Mouse (Mus musculus): ENCODE measurements around the gene Dis3l2. TPM values are rescaled to one million over a fixed set of nuclear protein-coding genes. Genes with fewer than 3 reads are reported as not detected.
A peak's percentile ranks its signal among the peaks of the same experiment; 100 is the strongest.

Dis3l2 gene
- polyA plus RNA-seq, 1 experiment from 2014 or later = 42.7 TPM

- no peak overlapping the region for H3K9ac ChIP-seq (ENCODE audit: low read depth, low read length)
- H3K27me3 ChIP-seq (ENCODE audit: control insufficient read depth, insufficient read depth, low read depth, low read length) = no peaks in the 10 kb centered on the region
- no peak overlapping the region for H3K27ac ChIP-seq (ENCODE audit: low read length)
- 0 out of 2 replicates have a peak, but pooled peaks have one; percentile 41 for ATAC-seq
- WGBS = 27% methylated on average over 3 of the region's 3 CpGs
- H3K4me2 ChIP-seq (ENCODE audit: low read length) = no peak overlapping the region
- H3K4me1 ChIP-seq (ENCODE audit: control insufficient read depth, insufficient read depth, low read length) = no peaks in the 10 kb centered on the region
- no peaks in the 10 kb centered on the region for H3K9me3 ChIP-seq (replicated peaks; ENCODE audit: control insufficient read depth, low read length, poor library complexity, severe bottlenecking)
- no peak overlapping the region for H3K4me3 ChIP-seq (ENCODE audit: low read depth, low read length)
- no peaks in the 10 kb centered on the region for H3K36me3 ChIP-seq (ENCODE audit: control insufficient read depth, insufficient read depth, low read length)
Measured at GRCm38 (mm10) chr1:87041119-87041518, 337.5 kb downstream of the Dis3l2 start.

- Histone ChIP-seq H3K36me3 (ENCODE audit: control insufficient read depth, insufficient read depth, low read length) (0 out of 2 replicates have a peak, but pooled peaks cover 2% of the 10 kb centered on the region), H3K27ac (ENCODE audit: low read length) (no peak overlapping the region), H3K4me2 (ENCODE audit: low read length) (no peak overlapping the region), H3K9ac (ENCODE audit: low read depth, low read length) (no peak overlapping the region), H3K9me3 (replicated peaks; ENCODE audit: control insufficient read depth, low read length, poor library complexity, severe bottlenecking) (no peaks in the 10 kb centered on the region), H3K27me3 (ENCODE audit: control insufficient read depth, insufficient read depth, low read depth, low read length) (no peaks in the 10 kb centered on the region), H3K4me3 (ENCODE audit: low read depth, low read length) (no peak overlapping the region), H3K4me1 (ENCODE audit: control insufficient read depth, insufficient read depth, low read length) (no peaks in the 10 kb centered on the region)
- ATAC-seq = peak; percentile 80
- WGBS = 0% methylated on average over 1 of the region's 1 CpGs
Measured at GRCm38 (mm10) chr1:87041814-87042438, 338.3 kb downstream of the Dis3l2 start.

- Histone ChIP-seq H3K27ac (ENCODE audit: low read length) (no peak overlapping the region), H3K4me2 (ENCODE audit: low read length) (no peak overlapping the region), H3K4me3 (ENCODE audit: low read depth, low read length) (no peak overlapping the region), H3K4me1 (ENCODE audit: control insufficient read depth, insufficient read depth, low read length) (no peaks in the 10 kb centered on the region), H3K9me3 (replicated peaks; ENCODE audit: control insufficient read depth, low read length, poor library complexity, severe bottlenecking) (no peaks in the 10 kb centered on the region), H3K36me3 (ENCODE audit: control insufficient read depth, insufficient read depth, low read length) (peaks cover 3% of the 10 kb centered on the region; the same call in 1 of the 2 replicates), H3K9ac (ENCODE audit: low read depth, low read length) (no peak overlapping the region), H3K27me3 (ENCODE audit: control insufficient read depth, insufficient read depth, low read depth, low read length) (no peaks in the 10 kb centered on the region)
- ATAC-seq = peak; percentile 31; the same call in 1 of the 2 replicates
- 46% methylated on average over 3 of the region's 3 CpGs for WGBS
Measured at GRCm38 (mm10) chr1:87050072-87050471, 346.5 kb downstream of the Dis3l2 start.

- Histone ChIP-seq H3K27ac (ENCODE audit: low read length) (no peak overlapping the region), H3K4me2 (ENCODE audit: low read length) (no peak overlapping the region), H3K27me3 (ENCODE audit: control insufficient read depth, insufficient read depth, low read depth, low read length) (no peaks in the 10 kb centered on the region), H3K9ac (ENCODE audit: low read depth, low read length) (no peak overlapping the region), H3K4me3 (ENCODE audit: low read depth, low read length) (no peak overlapping the region), H3K36me3 (ENCODE audit: control insufficient read depth, insufficient read depth, low read length) (peaks cover 3% of the 10 kb centered on the region; the same call in 1 of the 2 replicates), H3K9me3 (replicated peaks; ENCODE audit: control insufficient read depth, low read length, poor library complexity, severe bottlenecking) (no peaks in the 10 kb centered on the region), H3K4me1 (ENCODE audit: control insufficient read depth, insufficient read depth, low read length) (no peaks in the 10 kb centered on the region)
- no peak for ATAC-seq
- 83% methylated on average over 1 of the region's 1 CpGs for WGBS
Measured at GRCm38 (mm10) chr1:87050700-87051099, 347.1 kb downstream of the Dis3l2 start.

GRCm38 (mm10) chr1:87051369-87051768, 347.8 kb downstream of the Dis3l2 start:
- WGBS = 80% methylated on average over 4 of the region's 4 CpGs
- H3K36me3 ChIP-seq (ENCODE audit: control insufficient read depth, insufficient read depth, low read length) = peaks cover 3% of the 10 kb centered on the region; the same call in 1 of the 2 replicates
- H3K27ac ChIP-seq (ENCODE audit: low read length) = no peak overlapping the region
- H3K9me3 ChIP-seq (replicated peaks; ENCODE audit: control insufficient read depth, low read length, poor library complexity, severe bottlenecking) = no peaks in the 10 kb centered on the region
- H3K4me1 ChIP-seq (ENCODE audit: control insufficient read depth, insufficient read depth, low read length) = no peaks in the 10 kb centered on the region
- no peak overlapping the region for H3K4me3 ChIP-seq (ENCODE audit: low read depth, low read length)
- no peaks in the 10 kb centered on the region for H3K27me3 ChIP-seq (ENCODE audit: control insufficient read depth, insufficient read depth, low read depth, low read length)
- no peak for ATAC-seq
- no peak overlapping the region for H3K9ac ChIP-seq (ENCODE audit: low read depth, low read length)
- H3K4me2 ChIP-seq (ENCODE audit: low read length) = no peak overlapping the region

- Histone ChIP-seq H3K9ac (ENCODE audit: low read depth, low read length) (no peak overlapping the region), H3K36me3 (ENCODE audit: control insufficient read depth, insufficient read depth, low read length) (no peaks in the 10 kb centered on the region; the same call in 1 of the 2 replicates), H3K4me1 (ENCODE audit: control insufficient read depth, insufficient read depth, low read length) (no peaks in the 10 kb centered on the region), H3K27me3 (ENCODE audit: control insufficient read depth, insufficient read depth, low read depth, low read length) (no peaks in the 10 kb centered on the region), H3K4me2 (ENCODE audit: low read length) (no peak overlapping the region), H3K27ac (ENCODE audit: low read length) (no peak overlapping the region), H3K9me3 (replicated peaks; ENCODE audit: control insufficient read depth, low read length, poor library complexity, severe bottlenecking) (no peaks in the 10 kb centered on the region), H3K4me3 (ENCODE audit: low read depth, low read length) (no peak overlapping the region)
- no peak for ATAC-seq
- WGBS = 83% methylated on average over 4 of the region's 4 CpGs
Measured at GRCm38 (mm10) chr1:87057075-87057474, 353.5 kb downstream of the Dis3l2 start.

GRCm38 (mm10) chr1:87059042-87059665, 355.5 kb downstream of the Dis3l2 start:
- Histone ChIP-seq H3K9ac (ENCODE audit: low read depth, low read length) (no peak overlapping the region), H3K4me1 (ENCODE audit: control insufficient read depth, insufficient read depth, low read length) (no peaks in the 10 kb centered on the region), H3K4me2 (ENCODE audit: low read length) (no peak overlapping the region), H3K27ac (ENCODE audit: low read length) (no peak overlapping the region), H3K27me3 (ENCODE audit: control insufficient read depth, insufficient read depth, low read depth, low read length) (no peaks in the 10 kb centered on the region), H3K36me3 (ENCODE audit: control insufficient read depth, insufficient read depth, low read length) (no peaks in the 10 kb centered on the region), H3K4me3 (ENCODE audit: low read depth, low read length) (no peak overlapping the region), H3K9me3 (replicated peaks; ENCODE audit: control insufficient read depth, low read length, poor library complexity, severe bottlenecking) (no peaks in the 10 kb centered on the region; the same call in 1 of the 2 replicates)
- WGBS = 82% methylated on average over 8 of the region's 8 CpGs
- ATAC-seq = no peak

GRCm38 (mm10) chr1:87060913-87061312, 357.3 kb downstream of the Dis3l2 start:
- Histone ChIP-seq H3K36me3 (ENCODE audit: control insufficient read depth, insufficient read depth, low read length) (no peaks in the 10 kb centered on the region), H3K4me2 (ENCODE audit: low read length) (no peak overlapping the region), H3K27ac (ENCODE audit: low read length) (no peak overlapping the region), H3K27me3 (ENCODE audit: control insufficient read depth, insufficient read depth, low read depth, low read length) (no peaks in the 10 kb centered on the region), H3K9me3 (replicated peaks; ENCODE audit: control insufficient read depth, low read length, poor library complexity, severe bottlenecking) (no peaks in the 10 kb centered on the region; the same call in 1 of the 2 replicates), H3K4me3 (ENCODE audit: low read depth, low read length) (no peak overlapping the region), H3K4me1 (ENCODE audit: control insufficient read depth, insufficient read depth, low read length) (no peaks in the 10 kb centered on the region), H3K9ac (ENCODE audit: low read depth, low read length) (no peak overlapping the region)
- no peak for ATAC-seq

GRCm38 (mm10) chr1:87070720-87071119, 367.1 kb downstream of the Dis3l2 start:
- H3K27me3 ChIP-seq (ENCODE audit: control insufficient read depth, insufficient read depth, low read depth, low read length) = no peaks in the 10 kb centered on the region
- no peaks in the 10 kb centered on the region for H3K36me3 ChIP-seq (ENCODE audit: control insufficient read depth, insufficient read depth, low read length)
- H3K4me1 ChIP-seq (ENCODE audit: control insufficient read depth, insufficient read depth, low read length) = no peaks in the 10 kb centered on the region
- ATAC-seq = no peak
- no peak overlapping the region for H3K4me3 ChIP-seq (ENCODE audit: low read depth, low read length)
- H3K9me3 ChIP-seq (replicated peaks; ENCODE audit: control insufficient read depth, low read length, poor library complexity, severe bottlenecking) = no peaks in the 10 kb centered on the region
- no peak overlapping the region for H3K27ac ChIP-seq (ENCODE audit: low read length)
- no peak overlapping the region for H3K9ac ChIP-seq (ENCODE audit: low read depth, low read length)
- WGBS = 49% methylated on average over 16 of the region's 16 CpGs
- H3K4me2 ChIP-seq (ENCODE audit: low read length) = no peak overlapping the region

Measured in midbrain, embryonic 16.5 days (tissue).